Mouse (Mus musculus): ENCODE data around the gene Mdk. TPM values are rescaled to one million over a fixed set of nuclear protein-coding genes. Genes with fewer than 3 reads are reported as not detected.
A peak's percentile ranks its signal among the peaks of the same experiment; 100 is the strongest.

Gene Mdk
- polyA plus RNA-seq, 1 experiment from 2014 or later: 313 TPM

GRCm38 (mm10) chr2:91927826-91928533, 4.1 kb downstream of the Mdk start:
- no peak overlapping the region for H3K9ac ChIP-seq
- peaks cover 41% of the 10 kb centered on the region for H3K27me3 ChIP-seq
- H3K4me3 ChIP-seq: no peak overlapping the region
- H3K27ac ChIP-seq: no peak overlapping the region
- H3K36me3 ChIP-seq: 0 out of 2 replicates have a peak, but pooled peaks cover 1% of the 10 kb centered on the region
- ATAC-seq (ENCODE audit: low FRiP score): no peak
- peaks cover 52% of the 10 kb centered on the region for H3K4me1 ChIP-seq (replicated peaks)
- no peaks in the 10 kb centered on the region for H3K9me3 ChIP-seq
- WGBS: 44% methylated on average over 34 of the region's 34 CpGs
- H3K4me2 ChIP-seq: no peak overlapping the region

- Histone ChIP-seq H3K9ac (no peak within 1 kb of the TSS), H3K27me3 (peaks cover 51% of the 10 kb centered on the region), H3K4me3 (no peak within 1 kb of the TSS), H3K36me3 (no peaks in the 10 kb centered on the region), H3K27ac (no peak within 1 kb of the TSS), H3K4me1 (replicated peaks) (peaks cover 52% of the 10 kb centered on the region), H3K4me2 (no peak within 1 kb of the TSS), H3K9me3 (no peaks in the 10 kb centered on the region)
- 92% methylated on average over 3 of the region's 3 CpGs for WGBS
- no peak for ATAC-seq (ENCODE audit: low FRiP score)
Measured at GRCm38 (mm10) chr2:91926949-91927348, 5.1 kb downstream of the Mdk start, which contains the start of gene Chrm4. Gene Chrm4 (plus strand): TSS chr2:91927249.

- Histone ChIP-seq H3K27me3 (peaks cover 66% of the 10 kb centered on the region), H3K4me3 (no peak overlapping the region), H3K27ac (no peak overlapping the region), H3K36me3 (no peaks in the 10 kb centered on the region), H3K4me1 (replicated peaks) (peaks cover 48% of the 10 kb centered on the region), H3K9me3 (no peaks in the 10 kb centered on the region), H3K9ac (no peak overlapping the region), H3K4me2 (no peak overlapping the region)
- ATAC-seq (ENCODE audit: low FRiP score): no peak
- WGBS: 86% methylated on average over 15 of the region's 15 CpGs
Measured at GRCm38 (mm10) chr2:91925442-91925841, 6.7 kb downstream of the Mdk start.

GRCm38 (mm10) chr2:91924726-91925125, 7.4 kb downstream of the Mdk start:
- H3K4me2 ChIP-seq: no peak overlapping the region
- H3K4me1 ChIP-seq (replicated peaks): peaks cover 42% of the 10 kb centered on the region
- H3K9ac ChIP-seq: no peak overlapping the region
- H3K4me3 ChIP-seq: no peak overlapping the region
- no peak for ATAC-seq (ENCODE audit: low FRiP score)
- H3K27me3 ChIP-seq: peaks cover 73% of the 10 kb centered on the region
- WGBS: 67% methylated on average over 1 of the region's 1 CpGs
- peaks cover 4% of the 10 kb centered on the region; the same call in 1 of the 2 replicates for H3K36me3 ChIP-seq
- H3K9me3 ChIP-seq: no peaks in the 10 kb centered on the region
- no peak overlapping the region for H3K27ac ChIP-seq

GRCm38 (mm10) chr2:91923415-91924337, 8.4 kb downstream of the Mdk start:
- H3K4me2 ChIP-seq: peak overlapping the region; percentile 83
- H3K36me3 ChIP-seq: peaks cover 11% of the 10 kb centered on the region
- peak overlapping the region; percentile 9; the same call in 1 of the 2 replicates for H3K9ac ChIP-seq
- no peak overlapping the region for H3K27ac ChIP-seq
- ATAC-seq (ENCODE audit: low FRiP score): no peak
- H3K4me1 ChIP-seq (replicated peaks): peaks cover 34% of the 10 kb centered on the region
- H3K27me3 ChIP-seq: peaks cover 77% of the 10 kb centered on the region
- WGBS: 4% methylated on average over 54 of the region's 54 CpGs
- H3K9me3 ChIP-seq: no peaks in the 10 kb centered on the region
- peak overlapping the region; percentile 56 for H3K4me3 ChIP-seq

- Histone ChIP-seq H3K9me3 (no peaks in the 10 kb centered on the region), H3K4me1 (replicated peaks) (peaks cover 32% of the 10 kb centered on the region), H3K4me3 (peak overlapping the region; percentile 56), H3K9ac (peak overlapping the region; percentile 9; the same call in 1 of the 2 replicates), H3K27ac (no peak overlapping the region), H3K27me3 (peaks cover 75% of the 10 kb centered on the region), H3K36me3 (peaks cover 20% of the 10 kb centered on the region), H3K4me2 (peak overlapping the region; percentile 83)
- 4% methylated on average over 37 of the region's 37 CpGs for WGBS
- ATAC-seq (ENCODE audit: low FRiP score): peak; percentile 0; the same call in 1 of the 2 replicates
Measured at GRCm38 (mm10) chr2:91922586-91923414, 9.3 kb downstream of the Mdk start.

- Histone ChIP-seq H3K36me3 (peaks cover 28% of the 10 kb centered on the region), H3K4me2 (peak overlapping the region; percentile 83), H3K27me3 (peaks cover 68% of the 10 kb centered on the region), H3K4me3 (peak overlapping the region; percentile 56), H3K4me1 (replicated peaks) (peaks cover 32% of the 10 kb centered on the region), H3K9me3 (no peaks in the 10 kb centered on the region), H3K9ac (peak overlapping the region; percentile 63), H3K27ac (no peak overlapping the region)
- peak; percentile 72 for ATAC-seq (ENCODE audit: low FRiP score)
- WGBS: under 1% methylated on average over 64 of the region's 64 CpGs
Measured at GRCm38 (mm10) chr2:91921790-91922570, 10.1 kb downstream of the Mdk start.

- Histone ChIP-seq H3K9ac (peak overlapping the region; percentile 63), H3K36me3 (peaks cover 35% of the 10 kb centered on the region), H3K27me3 (peaks cover 68% of the 10 kb centered on the region), H3K4me1 (replicated peaks) (peaks cover 32% of the 10 kb centered on the region), H3K4me3 (peak overlapping the region; percentile 56), H3K4me2 (peak overlapping the region; percentile 83), H3K27ac (no peak overlapping the region), H3K9me3 (no peaks in the 10 kb centered on the region)
- 6% methylated on average over 31 of the region's 31 CpGs for WGBS
- ATAC-seq (ENCODE audit: low FRiP score): peak; percentile 1
Measured at GRCm38 (mm10) chr2:91921181-91921789, 10.8 kb downstream of the Mdk start.

GRCm38 (mm10) chr2:91920130-91920529, 12.0 kb downstream of the Mdk start:
- no peak for ATAC-seq (ENCODE audit: low FRiP score)
- WGBS: 78% methylated on average over 4 of the region's 4 CpGs
- no peak overlapping the region for H3K27ac ChIP-seq
- H3K9ac ChIP-seq: no peak overlapping the region
- H3K27me3 ChIP-seq: peaks cover 63% of the 10 kb centered on the region
- peaks cover 32% of the 10 kb centered on the region for H3K4me1 ChIP-seq (replicated peaks)
- H3K36me3 ChIP-seq: peaks cover 45% of the 10 kb centered on the region
- H3K4me3 ChIP-seq: no peak overlapping the region
- no peak overlapping the region for H3K4me2 ChIP-seq
- H3K9me3 ChIP-seq: no peaks in the 10 kb centered on the region

GRCm38 (mm10) chr2:91917096-91917495, 15.0 kb downstream of the Mdk start:
- Histone ChIP-seq H3K4me2 (no peak overlapping the region), H3K9me3 (no peaks in the 10 kb centered on the region), H3K36me3 (peaks cover 74% of the 10 kb centered on the region), H3K9ac (no peak overlapping the region), H3K4me3 (no peak overlapping the region), H3K4me1 (replicated peaks) (peaks cover 13% of the 10 kb centered on the region), H3K27me3 (peaks cover 33% of the 10 kb centered on the region), H3K27ac (no peak overlapping the region)
- WGBS: 91% methylated on average over 7 of the region's 7 CpGs
- no peak for ATAC-seq (ENCODE audit: low FRiP score)

Measured in hindbrain, embryonic 13.5 days (tissue).